Mouse (Mus musculus) right cerebral cortex, postnatal 25 days (tissue): ENCODE results near the gene Olfr1061.
"Not testable (repeated sequence)": the region's sequence is repeated elsewhere in the genome, so short reads cannot be mapped to it uniquely, and the experiment has no call there.

Source experiments
- DNase-seq: peaks from one replicate; pipeline ENCODE4 v3.0.0; 2022

The Olfr1061 gene

GRCm38 (mm10) chr2:86413950-86414349 is at the start of gene Olfr1061:
Gene Olfr1061 (minus strand): TSS chr2:86414050.
- DNase-seq = no peak

GRCm38 (mm10) chr2:86460434-86460833 is 46.6 kb upstream of the Olfr1061 start:
- no peak for DNase-seq

GRCm38 (mm10) chr2:86456169-86456568 is 42.3 kb upstream of the Olfr1061 start, which contains the start of gene Olfr1066:
Gene Olfr1066 (minus strand): TSS chr2:86456269.
- DNase-seq = no peak

GRCm38 (mm10) chr2:86450491-86450890 is 36.6 kb upstream of the Olfr1061 start, which contains the start of gene Olfr1065:
Gene Olfr1065 (minus strand): TSS chr2:86450591.
- not testable (repeated sequence) for DNase-seq

GRCm38 (mm10) chr2:86442101-86442500 is 28.3 kb upstream of the Olfr1061 start:
- DNase-seq = not testable (repeated sequence)

- DNase-seq = not testable (repeated sequence)
Measured at GRCm38 (mm10) chr2:86428511-86428910, 14.7 kb upstream of the Olfr1061 start.

- DNase-seq = not testable (repeated sequence)
Measured at GRCm38 (mm10) chr2:86426649-86427048, 12.8 kb upstream of the Olfr1061 start, which contains the start of gene Olfr1062. Gene Olfr1062 (minus strand): TSS chr2:86426749.

- DNase-seq = no peak
Measured at GRCm38 (mm10) chr2:86395114-86395513, 18.7 kb downstream of the Olfr1061 start.

GRCm38 (mm10) chr2:86388461-86388860 is 25.4 kb downstream of the Olfr1061 start, which contains the start of gene Olfr1058:
Gene Olfr1058 (minus strand): TSS chr2:86388561.
- not testable (repeated sequence) for DNase-seq

- DNase-seq = no peak
Measured at GRCm38 (mm10) chr2:86378293-86378692, 35.6 kb downstream of the Olfr1061 start, which contains the start of gene Olfr1057. Gene Olfr1057 (minus strand): TSS chr2:86378393.

- DNase-seq = not testable (repeated sequence)
Measured at GRCm38 (mm10) chr2:86366342-86366741, 47.5 kb downstream of the Olfr1061 start.
